ENCODE assay signal across 23 mouse cellular contexts in genomic region chr9:60126961-60127360, GRCm38 (mm10).
"Had no signal": no experiment of that assay in that cellular context is flagged by ENCODE, and none has a peak within 500 bp of the region (broad histone marks: within the 10 kb centered on the region; RNA-seq: fewer than 3 reads in every experiment).

No protein-coding gene starts in this region.

- H3K27me3 ChIP-seq: heart, embryonic 13.5 days; heart, embryonic 15.5 days; hindbrain, embryonic 13.5 days; hindbrain, embryonic 15.5 days; kidney, embryonic 15.5 days; limb, embryonic 15.5 days; liver, embryonic 12.5 days had no signal

- H3K9ac ChIP-seq: forebrain, postnatal 0 days; heart, embryonic 13.5 days; heart, embryonic 15.5 days; hindbrain, embryonic 13.5 days; hindbrain, embryonic 15.5 days; kidney, embryonic 15.5 days; limb, embryonic 13.5 days; limb, embryonic 15.5 days; liver, embryonic 12.5 days; liver, embryonic 14.5 days had no signal

- H3K4me1 ChIP-seq: heart, embryonic 15.5 days; limb, embryonic 15.5 days; liver, embryonic 12.5 days had no signal

- H3K4me3 ChIP-seq: heart, embryonic 13.5 days; heart, embryonic 15.5 days; hindbrain, embryonic 13.5 days; hindbrain, embryonic 15.5 days; kidney, embryonic 15.5 days; limb, embryonic 13.5 days; limb, embryonic 15.5 days; liver, embryonic 12.5 days had no signal

- ATAC-seq: forebrain, postnatal 0 days; hindbrain, postnatal 0 days; intestine, embryonic 16.5 days; liver, embryonic 12.5 days had no signal

- H3K36me3 ChIP-seq: heart, embryonic 13.5 days; heart, embryonic 15.5 days; hindbrain, embryonic 13.5 days; hindbrain, embryonic 15.5 days; kidney, embryonic 15.5 days; limb, embryonic 15.5 days; liver, embryonic 12.5 days had no signal

- H3K4me2 ChIP-seq: heart, embryonic 13.5 days; heart, embryonic 15.5 days; hindbrain, embryonic 13.5 days; hindbrain, embryonic 15.5 days; kidney, embryonic 15.5 days; limb, embryonic 13.5 days; limb, embryonic 15.5 days; liver, embryonic 12.5 days had no signal

- H3K9me3 ChIP-seq: heart, embryonic 13.5 days; heart, embryonic 15.5 days; hindbrain, embryonic 13.5 days; hindbrain, embryonic 15.5 days; kidney, embryonic 15.5 days; limb, embryonic 13.5 days; limb, embryonic 15.5 days; liver, embryonic 12.5 days had no signal

- DNase-seq: forebrain, postnatal 0 days; gastrocnemius, postnatal 14 days; gastrocnemius, postnatal 36 days; kidney, adult 11 months; kidney, adult 2 months; kidney, adult 9 months; kidney, postnatal 14 days; kidney, postnatal 36 days; layer of hippocampus, adult 9-11 months; layer of hippocampus, postnatal 36 days; left cerebral cortex, postnatal 4 days had no signal

- H3K27ac ChIP-seq: heart, embryonic 13.5 days; heart, embryonic 15.5 days; hindbrain, embryonic 13.5 days; hindbrain, embryonic 15.5 days; hindbrain, postnatal 0 days; kidney, embryonic 15.5 days; kidney, postnatal 0 days; limb, embryonic 13.5 days; limb, embryonic 15.5 days; liver, embryonic 12.5 days; liver, embryonic 14.5 days had no signal
